Mouse (Mus musculus) kidney, postnatal 0 days (tissue): ENCODE measurements around the gene Ncam1. TPM values are rescaled to one million over a fixed set of nuclear protein-coding genes. Genes with fewer than 3 reads are reported as not detected.

Source experiments
- ATAC-seq: fragments of 200-750 bp; cut with Nextera tagmentation; replicated peaks from 2 replicates; pipeline ENCODE4 v1.8.0; 2017; ENCODE audit warnings: low read depth, moderate number of reproducible peaks, moderate TSS enrichment, moderate library complexity; ENCODE audit not compliant: low FRiP score
- DNase-seq: peaks from one replicate; pipeline ENCODE4 v3.0.0-alpha.2; 2016; ENCODE audit warnings: low spot score
- H3K27ac ChIP-seq: fragments of 300-500 bp; sonication (generic); 2 replicates; pipeline ENCODE4 v1.5.1; 2014; ENCODE audit warnings: mild to moderate bottlenecking
- H3K27me3 ChIP-seq: fragments of 300-500 bp; sonication (generic); 2 replicates; pipeline ENCODE4 v1.6.1; 2014; ENCODE audit warnings: low read length, mixed read lengths; ENCODE audit not compliant: insufficient read depth
- H3K36me3 ChIP-seq: fragments of 300-500 bp; sonication (generic); 2 replicates; pipeline ENCODE4 v1.6.1; 2014; ENCODE audit warnings: low read length, mixed read lengths; ENCODE audit not compliant: insufficient read depth
- H3K4me1 ChIP-seq: fragments of 300-500 bp; sonication (generic); replicated peaks from 2 replicates; pipeline ENCODE4 v1.6.1; 2014; ENCODE audit warnings: antibody characterized with exemption, low read length, mixed read lengths; ENCODE audit not compliant: insufficient read depth
- H3K4me2 ChIP-seq: fragments of 300-500 bp; sonication (generic); 2 replicates; pipeline ENCODE4 v1.6.1; 2014; ENCODE audit warnings: mild to moderate bottlenecking, low read length, moderate library complexity, mixed read lengths
- H3K4me3 ChIP-seq: fragments of 300-500 bp; sonication (generic); replicated peaks from 2 replicates; pipeline ENCODE4 v1.5.1; 2014; ENCODE audit warnings: low read depth, low read length
- H3K9ac ChIP-seq: fragments of 300-500 bp; sonication (generic); 2 replicates; pipeline ENCODE4 v1.6.1; 2014; ENCODE audit warnings: low read depth, low read length
- H3K9me3 ChIP-seq: fragments of 300-500 bp; sonication (generic); replicated peaks from 2 replicates; pipeline ENCODE4 v1.6.1; 2016; ENCODE audit warnings: low read length, inconsistent platforms, mixed read lengths
- CTCF ChIP-seq: IDR thresholded peaks from 2 replicates; pipeline ENCODE4 v1.5.1; 2016; ENCODE audit warnings: antibody characterized with exemption, low read depth, mild to moderate bottlenecking, moderate library complexity
- WGBS: fragments of 180-500 bp; shearing (Covaris S2); extraction: QIAGEN DNeasy Blood & Tissue Kit; methylation state at CpG from one replicate; pipeline ENCODE4 v1.1.7; 2014; 5-methylcytosine and 5-hydroxymethylcytosine counted together
- polyA plus RNA-seq: library from polyadenylated mRNA; unstranded; fragments of >200 nt; fragmentation: Nextera tagmentation; extraction: Ambion mirVana; gene quantifications from 2 replicates; pipeline ENCODE4 v1.2.1, GENCODE M21; 2015

The Ncam1 gene
- 81.2 and 91.2 TPM in 2 replicates for polyA plus RNA-seq

DNA sequence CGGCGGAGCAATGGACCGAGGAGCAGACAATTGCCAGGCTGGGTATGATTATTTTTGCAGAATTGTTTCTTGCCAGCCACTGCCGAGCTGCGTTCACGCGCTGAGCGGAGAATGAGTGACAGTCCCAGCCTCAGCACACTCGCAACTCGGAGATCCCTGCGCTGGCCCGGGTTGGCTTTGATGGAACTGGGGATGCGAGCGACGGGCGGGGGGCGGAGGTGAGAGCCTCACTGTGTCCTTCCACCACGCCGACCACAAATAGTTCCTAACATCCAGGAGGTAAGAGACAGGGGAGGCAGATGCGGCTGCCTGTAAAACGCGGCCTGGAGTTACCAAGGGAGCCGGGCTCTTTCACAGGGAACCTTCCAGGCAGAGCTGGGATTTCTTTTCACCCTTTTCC is at the start of gene Ncam1:
TSS of gene Ncam1 (minus strand) at position 120 of the 400 bp plus-strand sequence.
- peak within 1 kb of the TSS; percentile 38; the same call in 1 of the 2 replicates for H3K27ac ChIP-seq
- peak within 1 kb of the TSS; percentile 61 for H3K9ac ChIP-seq
- TF ChIP-seq CTCF: no peak
- peak; percentile 97 for DNase-seq
- no peaks in the 10 kb centered on the region for H3K9me3 ChIP-seq
- no peaks in the 10 kb centered on the region for H3K36me3 ChIP-seq
- ATAC-seq: peak; percentile 70
- H3K4me2 ChIP-seq: peak within 1 kb of the TSS; percentile 98
- H3K4me1 ChIP-seq: peaks cover 7% of the 10 kb centered on the region; the same call in 1 of the 2 replicates
- H3K4me3 ChIP-seq: peak within 1 kb of the TSS; percentile 69
- under 1% methylated on average over 23 of the region's 23 CpGs for WGBS
- no peaks in the 10 kb centered on the region for H3K27me3 ChIP-seq

DNA sequence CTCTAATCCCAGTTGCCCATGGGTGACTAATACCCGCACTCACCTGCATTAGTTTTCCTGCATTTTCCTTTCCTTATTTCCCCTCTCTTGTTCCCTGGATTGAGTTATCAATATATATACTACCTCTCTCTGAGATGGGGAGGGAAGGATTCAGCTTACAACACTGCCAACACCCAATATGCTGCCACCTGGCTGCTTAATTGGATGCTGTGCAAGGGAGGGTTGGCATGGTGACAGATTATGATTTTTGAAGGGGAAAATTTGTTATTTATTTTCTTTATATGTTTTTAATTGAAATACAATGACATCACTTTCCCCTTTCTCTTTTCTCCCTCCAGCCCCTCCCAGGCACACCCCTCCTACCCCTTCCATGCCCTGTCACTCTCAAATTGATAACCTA is 35.3 kb upstream of the Ncam1 start:
- TF ChIP-seq CTCF: 0 out of 2 replicates have a peak, but pooled peaks have one; percentile 2
- H3K9ac ChIP-seq: no peak overlapping the region
- ATAC-seq (no peak), DNase-seq (no peak)
- H3K4me3 ChIP-seq: no peak overlapping the region
- no peak overlapping the region for H3K4me2 ChIP-seq
- 97% methylated on average over 1 of the region's 1 CpGs for WGBS
- H3K4me1 ChIP-seq: no peaks in the 10 kb centered on the region
- no peak overlapping the region for H3K27ac ChIP-seq
- no peaks in the 10 kb centered on the region for H3K27me3 ChIP-seq
- no peaks in the 10 kb centered on the region for H3K9me3 ChIP-seq
- no peaks in the 10 kb centered on the region for H3K36me3 ChIP-seq

- H3K27ac ChIP-seq: no peak overlapping the region
- ATAC-seq (no peak), DNase-seq (no peak)
- H3K9ac ChIP-seq: no peak overlapping the region
- no peak overlapping the region for H3K4me3 ChIP-seq
- no peaks in the 10 kb centered on the region for H3K36me3 ChIP-seq
- WGBS: 86% methylated on average over 8 of the region's 8 CpGs
- H3K4me2 ChIP-seq: no peak overlapping the region
- no peaks in the 10 kb centered on the region for H3K4me1 ChIP-seq
- no peaks in the 10 kb centered on the region for H3K9me3 ChIP-seq
- no peak for TF ChIP-seq CTCF
- H3K27me3 ChIP-seq: no peaks in the 10 kb centered on the region
Measured at GRCm38 (mm10) chr9:49827671-49828070, 28.9 kb upstream of the Ncam1 start.

DNA sequence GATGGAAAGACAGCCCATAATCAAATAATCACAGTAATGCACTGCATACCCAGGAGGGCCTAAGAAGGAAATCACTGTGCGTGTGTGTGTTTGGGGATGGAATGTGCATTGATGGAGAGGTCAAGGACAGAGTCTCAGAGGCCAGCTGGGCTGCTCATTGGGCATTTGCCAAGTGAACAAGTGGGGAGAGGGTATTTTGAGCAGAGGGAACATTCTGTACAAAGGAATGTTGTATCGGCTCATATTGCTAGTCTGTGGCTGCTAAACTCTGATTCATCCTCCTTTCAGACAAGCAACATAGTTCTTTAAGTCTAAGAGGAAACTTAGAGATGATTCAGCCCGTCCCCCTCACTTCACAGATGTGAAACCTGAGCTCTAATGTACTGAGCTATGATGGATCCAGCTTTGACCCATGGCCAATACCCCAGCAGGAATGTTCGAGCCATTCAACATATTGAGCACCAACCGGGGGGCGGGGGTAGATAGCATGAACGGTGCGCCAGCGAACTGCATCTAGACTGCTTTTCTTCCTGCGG is 17.5 kb upstream of the Ncam1 start:
- Histone ChIP-seq H3K9ac (no peak overlapping the region), H3K27ac (no peak overlapping the region), H3K36me3 (no peaks in the 10 kb centered on the region), H3K9me3 (no peaks in the 10 kb centered on the region), H3K4me2 (peak overlapping the region; percentile 1; the same call in 1 of the 2 replicates), H3K4me1 (no peaks in the 10 kb centered on the region), H3K4me3 (no peak overlapping the region), H3K27me3 (no peaks in the 10 kb centered on the region)
- WGBS: 25% methylated on average over 10 of the region's 10 CpGs
- no peak for TF ChIP-seq CTCF
- ATAC-seq (no peak), DNase-seq (peak; percentile 63)

DNA sequence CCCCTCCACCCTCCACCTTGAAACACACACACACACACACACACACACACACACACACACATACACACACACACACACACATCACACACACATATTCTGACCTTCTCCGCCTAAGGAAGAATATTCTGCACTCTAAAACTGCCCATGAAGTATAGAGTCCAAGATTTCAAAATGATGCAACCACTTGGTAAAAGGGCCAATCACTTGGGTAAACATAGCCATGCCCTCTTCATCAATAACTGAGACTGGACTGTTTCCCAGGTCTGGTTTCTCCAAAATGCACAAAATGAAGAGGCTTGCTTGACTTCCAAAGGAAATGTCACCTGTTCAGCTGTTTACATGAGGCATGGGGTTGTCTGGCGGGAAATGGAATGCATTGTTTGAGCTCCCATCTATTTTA is 15.7 kb upstream of the Ncam1 start:
- Histone ChIP-seq H3K9me3 (no peaks in the 10 kb centered on the region), H3K36me3 (no peaks in the 10 kb centered on the region), H3K4me2 (no peak overlapping the region), H3K27ac (no peak overlapping the region), H3K9ac (no peak overlapping the region), H3K4me1 (no peaks in the 10 kb centered on the region), H3K27me3 (no peaks in the 10 kb centered on the region), H3K4me3 (no peak overlapping the region)
- DNase-seq (no peak), ATAC-seq (no peak)
- 89% methylated on average over 2 of the region's 2 CpGs for WGBS
- TF ChIP-seq CTCF: no peak

DNA sequence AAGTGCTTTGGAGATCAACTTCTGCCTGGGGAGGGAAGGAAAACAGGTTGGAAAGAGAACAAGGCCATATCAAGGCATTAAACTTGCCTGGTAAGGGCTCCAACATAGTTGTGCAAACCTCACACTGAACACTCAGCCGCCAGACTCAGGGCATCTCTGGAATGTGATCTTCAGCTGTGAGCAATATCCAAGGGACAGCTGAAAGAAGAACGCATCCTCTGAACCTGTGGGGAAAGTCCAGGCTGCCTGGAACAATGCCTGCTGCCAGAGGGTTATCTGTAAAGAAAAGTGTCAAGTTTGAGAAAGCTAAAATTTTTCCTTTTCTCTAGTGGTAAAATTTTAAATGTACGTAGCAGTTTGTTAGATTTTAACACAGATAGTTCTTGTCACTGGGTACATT is 4.5 kb upstream of the Ncam1 start:
- ATAC-seq: no peak
- no peak for TF ChIP-seq CTCF
- no peak overlapping the region for H3K4me3 ChIP-seq
- H3K4me1 ChIP-seq: no peaks in the 10 kb centered on the region
- no peak for DNase-seq
- H3K9ac ChIP-seq: no peak overlapping the region
- H3K4me2 ChIP-seq: no peak overlapping the region
- whole genome bisulfite sequencing: 47% methylated on average over 3 of the region's 3 CpGs
- H3K27ac ChIP-seq: no peak overlapping the region
- no peaks in the 10 kb centered on the region for H3K27me3 ChIP-seq
- no peaks in the 10 kb centered on the region for H3K36me3 ChIP-seq
- no peaks in the 10 kb centered on the region for H3K9me3 ChIP-seq
